Mouse (Mus musculus): ENCODE measurements around the gene Slc4a2. TPM values are rescaled to one million over a fixed set of nuclear protein-coding genes. Genes with fewer than 3 reads are reported as not detected.
A peak's percentile ranks its signal among the peaks of the same experiment; 100 is the strongest.

Slc4a2 gene
- polyA plus RNA-seq, 1 experiment = 96.4 TPM

GRCm38 (mm10) chr5:24405389-24405876, 18.2 kb upstream of the Slc4a2 start:
- TF ChIP-seq MAX (IDR thresholded peaks at IDR 0.05; ENCODE audit: low read depth) (no peak), POLR2AphosphoS2 (IDR thresholded peaks at IDR 0.05; ENCODE audit: insufficient read length, low read depth) (peak; percentile 29), CEBPB (IDR thresholded peaks at IDR 0.05; ENCODE audit: insufficient read depth, poor library complexity, severe bottlenecking) (no peak), MYOD1 (IDR thresholded peaks at IDR 0.05; ENCODE audit: control insufficient read depth in 1 of 3, insufficient read length in 2 of 3, low read depth in 2 of 3) (peak in 2 of 3 experiments; percentile 53 to 83), TCF3 (IDR thresholded peaks at IDR 0.05; ENCODE audit: insufficient read length, low read depth) (no peak), E2F4 (IDR thresholded peaks at IDR 0.05; ENCODE audit: insufficient read depth) (no peak), REST (IDR thresholded peaks at IDR 0.05; ENCODE audit: insufficient read depth, insufficient read length) (no peak), TCF12 (IDR thresholded peaks at IDR 0.05; ENCODE audit: insufficient read depth, poor library complexity, severe bottlenecking) (no peak), POLR2A (IDR thresholded peaks at IDR 0.05; ENCODE audit: insufficient read length, low read depth) (no peak), MYOG (IDR thresholded peaks at IDR 0.05; ENCODE audit: control insufficient read depth in 1 of 3, insufficient read depth in 1 of 3, insufficient read length in 2 of 3, low read depth in 2 of 3) (peak; percentile 17 to 72 (median 63)), USF1 (IDR thresholded peaks at IDR 0.05; ENCODE audit: low read depth) (no peak), SRF (IDR thresholded peaks at IDR 0.05; ENCODE audit: control insufficient read depth, insufficient read length, low read depth) (no peak)

GRCm38 (mm10) chr5:24408651-24409050, 15.0 kb upstream of the Slc4a2 start:
- no peaks in the 10 kb centered on the region for H3K79me2 ChIP-seq (ENCODE audit: control insufficient read depth, insufficient read depth)
- TF ChIP-seq TCF3 (IDR thresholded peaks at IDR 0.05; ENCODE audit: insufficient read length, low read depth) = no peak
- no peak for TF ChIP-seq USF1 (IDR thresholded peaks at IDR 0.05; ENCODE audit: low read depth)
- no peak for TF ChIP-seq MYOD1 (IDR thresholded peaks at IDR 0.05; ENCODE audit: control insufficient read depth in 1 of 3, insufficient read length in 2 of 3, low read depth in 2 of 3)
- TF ChIP-seq TCF12 (IDR thresholded peaks at IDR 0.05; ENCODE audit: insufficient read depth, poor library complexity, severe bottlenecking) = no peak
- no peak for TF ChIP-seq POLR2AphosphoS2 (IDR thresholded peaks at IDR 0.05; ENCODE audit: insufficient read length, low read depth)
- TF ChIP-seq SRF (IDR thresholded peaks at IDR 0.05; ENCODE audit: control insufficient read depth, insufficient read length, low read depth) = no peak
- no peak for TF ChIP-seq CEBPB (IDR thresholded peaks at IDR 0.05; ENCODE audit: insufficient read depth, poor library complexity, severe bottlenecking)
- no peak for TF ChIP-seq MYOG (IDR thresholded peaks at IDR 0.05; ENCODE audit: control insufficient read depth in 1 of 3, insufficient read depth in 1 of 3, insufficient read length in 2 of 3, low read depth in 2 of 3)
- no peak for TF ChIP-seq MAX (IDR thresholded peaks at IDR 0.05; ENCODE audit: low read depth)
- no peak for TF ChIP-seq REST (IDR thresholded peaks at IDR 0.05; ENCODE audit: insufficient read depth, insufficient read length)
- H3K27me3 ChIP-seq (ENCODE audit: control insufficient read depth, insufficient read depth, insufficient read length) = no peaks in the 10 kb centered on the region
- H3ac ChIP-seq (ENCODE audit: control insufficient read depth, insufficient read length) = no peak overlapping the region
- no peak overlapping the region for H3K4me3 ChIP-seq
- no peak overlapping the region for H3K4me2 ChIP-seq (ENCODE audit: low read depth)
- H3K36me3 ChIP-seq (ENCODE audit: control insufficient read depth, insufficient read depth) = no peaks in the 10 kb centered on the region

More at GRCm38 (mm10) chr5:24405389-24405876, 18.2 kb upstream of the Slc4a2 start:
- peak overlapping the region; percentile 65 for H3K4me2 ChIP-seq (ENCODE audit: low read depth)
- H3K79me2 ChIP-seq (ENCODE audit: control insufficient read depth, insufficient read depth) = no peaks in the 10 kb centered on the region
- no peak overlapping the region for H3K4me3 ChIP-seq
- H3K27me3 ChIP-seq (ENCODE audit: control insufficient read depth, insufficient read depth, insufficient read length) = no peaks in the 10 kb centered on the region
- H3K36me3 ChIP-seq (ENCODE audit: control insufficient read depth, insufficient read depth) = no peaks in the 10 kb centered on the region
- no peak overlapping the region for H3ac ChIP-seq (ENCODE audit: control insufficient read depth, insufficient read length)

GRCm38 (mm10) chr5:24409466-24409865, 14.2 kb upstream of the Slc4a2 start:
- no peaks in the 10 kb centered on the region for H3K27me3 ChIP-seq (ENCODE audit: control insufficient read depth, insufficient read depth, insufficient read length)
- H3K79me2 ChIP-seq (ENCODE audit: control insufficient read depth, insufficient read depth) = no peaks in the 10 kb centered on the region
- no peaks in the 10 kb centered on the region for H3K36me3 ChIP-seq (ENCODE audit: control insufficient read depth, insufficient read depth)
- no peak overlapping the region for H3ac ChIP-seq (ENCODE audit: control insufficient read depth, insufficient read length)
- no peak overlapping the region for H3K4me3 ChIP-seq
- H3K4me2 ChIP-seq (ENCODE audit: low read depth) = peak overlapping the region; percentile 2
- TF ChIP-seq CEBPB (IDR thresholded peaks at IDR 0.05; ENCODE audit: insufficient read depth, poor library complexity, severe bottlenecking) (no peak), TCF12 (IDR thresholded peaks at IDR 0.05; ENCODE audit: insufficient read depth, poor library complexity, severe bottlenecking) (peak; percentile 16), MYOG (IDR thresholded peaks at IDR 0.05; ENCODE audit: control insufficient read depth in 1 of 3, insufficient read depth in 1 of 3, insufficient read length in 2 of 3, low read depth in 2 of 3) (peak in 2 of 3 experiments; percentile 93 to 97), USF1 (IDR thresholded peaks at IDR 0.05; ENCODE audit: low read depth) (peak; percentile 37), MYOD1 (IDR thresholded peaks at IDR 0.05; ENCODE audit: control insufficient read depth in 1 of 3, insufficient read length in 2 of 3, low read depth in 2 of 3) (peak in 2 of 3 experiments; percentile 96 to 98), POLR2AphosphoS2 (IDR thresholded peaks at IDR 0.05; ENCODE audit: insufficient read length, low read depth) (peak; percentile 33)

GRCm38 (mm10) chr5:24412063-24412462, 11.6 kb upstream of the Slc4a2 start:
- Histone ChIP-seq H3K4me3 (no peak overlapping the region), H3K36me3 (ENCODE audit: control insufficient read depth, insufficient read depth) (no peaks in the 10 kb centered on the region), H3ac (ENCODE audit: control insufficient read depth, insufficient read length) (no peak overlapping the region), H3K4me2 (ENCODE audit: low read depth) (no peak overlapping the region), H3K79me2 (ENCODE audit: control insufficient read depth, insufficient read depth) (no peaks in the 10 kb centered on the region), H3K27me3 (ENCODE audit: control insufficient read depth, insufficient read depth, insufficient read length) (no peaks in the 10 kb centered on the region)
- TF ChIP-seq USF1 (IDR thresholded peaks at IDR 0.05; ENCODE audit: low read depth) = peak; percentile 72
- TF ChIP-seq E2F4 (IDR thresholded peaks at IDR 0.05; ENCODE audit: insufficient read depth) = no peak

GRCm38 (mm10) chr5:24413042-24413693, 10.5 kb upstream of the Slc4a2 start, which contains the start of gene Asic3:
Gene Asic3 (plus strand): TSS chr5:24413392.
- H3K36me3 ChIP-seq (ENCODE audit: control insufficient read depth, insufficient read depth) = no peaks in the 10 kb centered on the region
- no peak within 1 kb of the TSS for H3K4me3 ChIP-seq
- H3K27me3 ChIP-seq (ENCODE audit: control insufficient read depth, insufficient read depth, insufficient read length) = no peaks in the 10 kb centered on the region
- H3K4me2 ChIP-seq (ENCODE audit: low read depth) = no peak within 1 kb of the TSS
- no peak within 1 kb of the TSS for H3ac ChIP-seq (ENCODE audit: control insufficient read depth, insufficient read length)
- no peak for TF ChIP-seq POLR2AphosphoS2 (IDR thresholded peaks at IDR 0.05; ENCODE audit: insufficient read length, low read depth)
- TF ChIP-seq CEBPB (IDR thresholded peaks at IDR 0.05; ENCODE audit: insufficient read depth, poor library complexity, severe bottlenecking) = no peak
- TF ChIP-seq REST (IDR thresholded peaks at IDR 0.05; ENCODE audit: insufficient read depth, insufficient read length) = no peak
- TF ChIP-seq E2F4 (IDR thresholded peaks at IDR 0.05; ENCODE audit: insufficient read depth) = no peak
- TF ChIP-seq MYOD1 (IDR thresholded peaks at IDR 0.05; ENCODE audit: control insufficient read depth in 1 of 3, insufficient read length in 2 of 3, low read depth in 2 of 3) = no peak
- no peak for TF ChIP-seq USF1 (IDR thresholded peaks at IDR 0.05; ENCODE audit: low read depth)
- no peak for TF ChIP-seq TCF12 (IDR thresholded peaks at IDR 0.05; ENCODE audit: insufficient read depth, poor library complexity, severe bottlenecking)
- TF ChIP-seq MAX (IDR thresholded peaks at IDR 0.05; ENCODE audit: low read depth) = no peak
- no peak for TF ChIP-seq SRF (IDR thresholded peaks at IDR 0.05; ENCODE audit: control insufficient read depth, insufficient read length, low read depth)
- TF ChIP-seq MYOG (IDR thresholded peaks at IDR 0.05; ENCODE audit: control insufficient read depth in 1 of 3, insufficient read depth in 1 of 3, insufficient read length in 2 of 3, low read depth in 2 of 3) = no peak
- no peak for TF ChIP-seq POLR2A (IDR thresholded peaks at IDR 0.05; ENCODE audit: insufficient read length, low read depth)
- no peak for TF ChIP-seq TCF3 (IDR thresholded peaks at IDR 0.05; ENCODE audit: insufficient read length, low read depth)
- no peaks in the 10 kb centered on the region for H3K79me2 ChIP-seq (ENCODE audit: control insufficient read depth, insufficient read depth)

All from myocyte (in vitro differentiated cells).